Mouse (Mus musculus) myocyte (in vitro differentiated cells): ENCODE results near the gene Dhx36. TPM values are rescaled to one million over a fixed set of nuclear protein-coding genes. Genes with fewer than 3 reads are reported as not detected.

Experiments used
- H3K27me3 ChIP-seq: one replicate; pipeline ENCODE4 v1.6.1; 2011; ENCODE audit not compliant: control insufficient read depth, insufficient read depth, insufficient read length
- H3K36me3 ChIP-seq: one replicate; pipeline ENCODE4 v1.6.1; 2011; ENCODE audit not compliant: control insufficient read depth, insufficient read depth
- H3K4me2 ChIP-seq: one replicate; pipeline ENCODE4 v1.6.1; 2011; ENCODE audit warnings: low read depth, control low read depth
- H3K4me3 ChIP-seq: one replicate; pipeline ENCODE4 v1.5.1; 2011; ENCODE audit warnings: mild to moderate bottlenecking, control low read depth, moderate library complexity
- H3K79me2 ChIP-seq: one replicate; pipeline ENCODE4 v1.6.1; 2011; ENCODE audit not compliant: control insufficient read depth, insufficient read depth
- H3ac ChIP-seq: one replicate; pipeline ENCODE4 v1.6.1; 2011; ENCODE audit not compliant: control insufficient read depth, insufficient read length
- CEBPB ChIP-seq: IDR thresholded peaks from 2 replicates; pipeline ENCODE4 v1.6.1; 2011; ENCODE audit warnings: mild to moderate bottlenecking, moderate library complexity; ENCODE audit not compliant: poor library complexity, insufficient read depth, severe bottlenecking
- E2F4 ChIP-seq: IDR thresholded peaks from one replicate; pipeline ENCODE4 v1.6.1; 2011; ENCODE audit warnings: mild to moderate bottlenecking, control low read depth, moderate library complexity; ENCODE audit not compliant: insufficient read depth
- MAX ChIP-seq: IDR thresholded peaks from one replicate; pipeline ENCODE4 v1.6.1; 2011; ENCODE audit warnings: low read depth, mild to moderate bottlenecking, control low read depth
- MYOD1 ChIP-seq, 3 experiments: IDR thresholded peaks; one replicate each; pipeline ENCODE4 v1.6.1; 2011; ENCODE audit warnings: control low read depth in 2 of 3, low read depth in 2 of 3, mild to moderate bottlenecking in 2 of 3, moderate library complexity in 1 of 3; ENCODE audit not compliant: insufficient read length in 2 of 3, control insufficient read depth in 1 of 3
- MYOG ChIP-seq, 3 experiments: IDR thresholded peaks; one replicate each; pipeline ENCODE4 v1.6.1; 2011; ENCODE audit warnings: control low read depth in 2 of 3, low read depth in 2 of 3, mild to moderate bottlenecking in 2 of 3; ENCODE audit not compliant: insufficient read length in 2 of 3, control insufficient read depth in 1 of 3, insufficient read depth in 1 of 3
- POLR2A ChIP-seq: IDR thresholded peaks from one replicate; pipeline ENCODE4 v1.6.1; 2011; ENCODE audit warnings: low read depth, mild to moderate bottlenecking, control low read depth, moderate library complexity; ENCODE audit not compliant: insufficient read length
- POLR2AphosphoS2 ChIP-seq: IDR thresholded peaks from one replicate; pipeline ENCODE4 v1.6.1; 2011; ENCODE audit warnings: low read depth, control low read depth; ENCODE audit not compliant: insufficient read length
- REST ChIP-seq: IDR thresholded peaks from one replicate; pipeline ENCODE4 v1.6.1; 2011; ENCODE audit warnings: mild to moderate bottlenecking, control low read depth, moderate library complexity; ENCODE audit not compliant: insufficient read depth, insufficient read length
- SRF ChIP-seq: IDR thresholded peaks from one replicate; pipeline ENCODE4 v1.6.1; 2011; ENCODE audit warnings: low read depth; ENCODE audit not compliant: control insufficient read depth, insufficient read length
- TCF12 ChIP-seq: IDR thresholded peaks from one replicate; pipeline ENCODE4 v1.6.1; 2011; ENCODE audit warnings: mild to moderate bottlenecking, control low read depth; ENCODE audit not compliant: poor library complexity, insufficient read depth, severe bottlenecking
- TCF3 ChIP-seq: IDR thresholded peaks from one replicate; pipeline ENCODE4 v1.6.1; 2011; ENCODE audit warnings: low read depth, control low read depth; ENCODE audit not compliant: insufficient read length
- USF1 ChIP-seq: IDR thresholded peaks from one replicate; pipeline ENCODE4 v1.6.1; 2011; ENCODE audit warnings: low read depth, mild to moderate bottlenecking, control low read depth, moderate library complexity
- polyA plus RNA-seq: library from polyadenylated mRNA; unstranded; fragments of >200 nt; fragmentation: generic; extraction: Trizol; gene quantifications from one replicate; pipeline ENCODE4 v1.2.1, GENCODE M21; 2012; ENCODE audit warnings: missing spikeins

Gene Dhx36
- polyA plus RNA-seq, 1 experiment, result 8.6 TPM

DNA sequence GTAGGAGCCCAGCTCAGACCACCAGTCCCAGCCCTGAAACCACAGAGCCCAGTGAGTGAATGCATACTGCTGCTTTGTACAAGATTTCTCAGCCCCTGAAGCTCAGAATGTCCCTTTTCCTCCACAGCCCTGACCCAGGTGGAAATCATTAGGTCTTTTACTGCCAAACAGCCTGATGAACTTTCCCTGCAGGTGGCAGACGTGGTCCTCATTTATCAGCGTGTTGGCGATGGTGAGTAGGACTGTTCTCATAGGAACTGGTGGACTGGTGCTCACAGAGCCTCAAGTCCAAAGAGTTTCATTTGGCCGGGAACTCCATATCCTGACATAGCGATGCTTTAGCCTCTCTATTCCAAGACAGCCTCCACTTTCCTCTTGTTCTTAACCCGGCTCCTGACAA is 47.3 kb downstream of the Dhx36 start:
- TF ChIP-seq MAX, result no peak
- no peak for TF ChIP-seq USF1
- TF ChIP-seq E2F4, result no peak
- no peak for TF ChIP-seq POLR2A
- no peak for TF ChIP-seq SRF
- peak; percentile 59 for TF ChIP-seq POLR2AphosphoS2

DNA sequence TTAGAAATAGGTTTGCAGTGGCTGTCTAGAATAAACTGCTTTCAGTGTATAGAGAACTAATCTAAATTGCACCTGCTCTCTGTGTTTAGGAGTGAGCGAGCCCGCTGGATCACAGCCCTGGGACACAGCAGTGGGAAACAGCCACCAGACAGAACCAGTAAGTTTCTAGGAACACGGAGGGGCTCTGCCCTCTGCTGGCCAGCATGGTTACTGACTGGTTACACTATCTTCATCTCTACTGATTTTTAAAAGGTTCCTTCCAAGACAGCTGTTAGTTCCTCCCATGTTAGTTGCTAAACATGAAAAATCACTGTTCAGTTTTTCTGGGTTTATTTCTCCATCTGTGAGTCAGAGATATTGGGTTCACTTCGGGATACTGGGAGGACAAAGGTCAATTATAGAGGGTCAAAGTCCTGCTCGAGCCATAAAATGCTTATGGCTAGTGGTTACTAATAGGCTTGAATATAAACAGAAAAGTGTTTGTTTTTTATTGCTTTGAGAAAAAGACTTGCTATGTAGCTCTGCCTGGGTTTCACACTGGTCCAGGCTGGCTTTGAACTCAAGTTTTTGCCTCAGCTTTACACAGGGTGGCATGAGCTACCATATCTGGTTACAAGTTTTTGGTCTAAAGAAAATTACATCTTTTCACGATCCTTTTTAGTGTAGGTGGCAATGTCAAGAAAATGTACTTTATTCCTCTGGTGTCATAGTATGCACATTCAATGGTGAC is 48.4 kb downstream of the Dhx36 start:
- no peak overlapping the region for H3ac ChIP-seq
- H3K4me3 ChIP-seq, result no peak overlapping the region
- TF ChIP-seq USF1 (no peak), MYOG (IDR thresholded peaks at IDR 0.05; ENCODE audit: control insufficient read depth in 1 of 3, insufficient read depth in 1 of 3, insufficient read length in 2 of 3, low read depth in 2 of 3) (no peak), MYOD1 (IDR thresholded peaks at IDR 0.05; ENCODE audit: control insufficient read depth in 1 of 3, insufficient read length in 2 of 3, low read depth in 2 of 3) (no peak), REST (no peak), POLR2AphosphoS2 (peak; percentile 37)
- peaks cover 34% of the 10 kb centered on the region for H3K36me3 ChIP-seq
- H3K4me2 ChIP-seq, result no peak overlapping the region
- H3K79me2 ChIP-seq, result no peaks in the 10 kb centered on the region
- H3K27me3 ChIP-seq, result no peaks in the 10 kb centered on the region

More for the DNA sequence above, 47.3 kb downstream of the Dhx36 start:
- H3K4me2 ChIP-seq, result no peak overlapping the region
- no peak overlapping the region for H3K4me3 ChIP-seq
- H3K79me2 ChIP-seq, result no peaks in the 10 kb centered on the region
- no peaks in the 10 kb centered on the region for H3K27me3 ChIP-seq
- H3ac ChIP-seq, result no peak overlapping the region
- peaks cover 36% of the 10 kb centered on the region for H3K36me3 ChIP-seq

DNA sequence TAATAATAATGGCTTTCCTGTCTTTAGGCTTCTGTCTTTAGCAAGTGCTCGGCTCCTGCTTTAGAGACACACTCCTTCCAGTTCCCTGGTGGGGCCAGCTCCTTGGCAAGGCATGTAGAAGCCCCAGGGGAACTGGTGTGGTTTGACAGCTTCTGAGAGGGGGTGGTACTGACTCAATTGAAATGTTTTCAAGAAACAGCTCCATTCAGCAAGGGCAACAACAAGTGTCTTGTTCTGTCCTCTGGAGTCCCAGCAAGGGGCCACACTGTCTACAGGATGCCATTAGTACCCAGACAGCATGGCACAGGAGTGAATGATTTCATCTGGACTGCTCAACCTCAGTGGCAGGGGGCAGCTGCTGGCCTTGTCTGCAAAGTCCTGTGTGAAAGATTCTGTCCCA is 51.0 kb downstream of the Dhx36 start:
- TF ChIP-seq SRF (no peak), MYOG (IDR thresholded peaks at IDR 0.05; ENCODE audit: control insufficient read depth in 1 of 3, insufficient read depth in 1 of 3, insufficient read length in 2 of 3, low read depth in 2 of 3) (no peak), TCF12 (no peak)
- Histone ChIP-seq H3ac (no peak overlapping the region), H3K79me2 (no peaks in the 10 kb centered on the region), H3K36me3 (peaks cover 11% of the 10 kb centered on the region), H3K4me3 (no peak overlapping the region), H3K27me3 (no peaks in the 10 kb centered on the region), H3K4me2 (no peak overlapping the region)

DNA sequence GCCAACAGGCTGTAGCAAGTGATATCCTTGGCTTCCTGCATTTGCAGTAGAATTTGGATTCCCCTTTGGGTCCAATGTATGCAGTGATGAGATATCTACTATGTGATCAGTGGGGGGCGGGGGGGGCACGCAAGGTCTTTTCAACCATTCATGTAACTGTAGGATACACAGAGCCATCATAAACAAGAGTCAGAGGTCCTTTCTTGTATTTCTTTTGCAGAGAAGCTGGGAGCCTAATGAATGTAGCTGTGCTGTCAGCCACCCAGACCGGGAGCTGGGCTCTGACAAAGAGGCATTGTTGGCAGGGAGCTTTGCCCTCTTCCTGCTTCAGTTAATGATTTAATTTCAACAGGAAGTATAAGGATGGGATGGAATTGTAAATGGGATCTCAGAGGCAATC is 52.7 kb downstream of the Dhx36 start:
- Histone ChIP-seq H3K79me2 (no peaks in the 10 kb centered on the region), H3K4me2 (no peak overlapping the region), H3K27me3 (no peaks in the 10 kb centered on the region), H3K36me3 (no peaks in the 10 kb centered on the region), H3ac (no peak overlapping the region), H3K4me3 (no peak overlapping the region)
- TF ChIP-seq MYOG (IDR thresholded peaks at IDR 0.05; ENCODE audit: control insufficient read depth in 1 of 3, insufficient read depth in 1 of 3, insufficient read length in 2 of 3, low read depth in 2 of 3) (no peak), MYOD1 (IDR thresholded peaks at IDR 0.05; ENCODE audit: control insufficient read depth in 1 of 3, insufficient read length in 2 of 3, low read depth in 2 of 3) (no peak), E2F4 (no peak), TCF12 (no peak), REST (no peak), TCF3 (no peak), MAX (no peak), CEBPB (no peak), USF1 (no peak), POLR2AphosphoS2 (no peak), POLR2A (no peak), SRF (no peak)

DNA sequence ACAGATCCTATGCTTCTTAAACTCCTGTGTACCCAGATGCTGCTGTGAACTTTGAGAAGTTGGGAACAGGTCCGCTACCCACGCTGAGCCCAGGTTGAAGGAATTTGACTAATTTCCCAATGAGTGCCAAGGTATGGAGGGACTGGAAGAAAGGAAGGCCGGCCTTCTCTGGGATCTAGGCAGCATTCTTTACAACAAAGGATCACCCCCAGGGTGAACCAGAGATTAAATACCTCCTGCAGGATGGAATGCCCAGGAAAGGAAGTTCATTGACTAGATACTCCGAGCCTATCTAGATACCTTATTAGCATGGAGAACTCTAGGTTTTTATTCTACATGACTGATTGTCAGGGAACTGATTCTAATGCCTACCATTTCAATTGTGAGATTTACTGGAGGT is 53.8 kb downstream of the Dhx36 start:
- Histone ChIP-seq H3K79me2 (no peaks in the 10 kb centered on the region), H3K4me3 (no peak overlapping the region), H3K4me2 (no peak overlapping the region), H3ac (no peak overlapping the region), H3K36me3 (no peaks in the 10 kb centered on the region), H3K27me3 (no peaks in the 10 kb centered on the region)
- no peak for TF ChIP-seq TCF3
